Mouse (Mus musculus) thymus, adult 2 months (tissue): ENCODE data around the gene Accs. TPM values are rescaled to one million over a fixed set of nuclear protein-coding genes. Genes with fewer than 3 reads are reported as not detected.

ENCODE experiments used
- DNase-seq: peaks from one replicate; pipeline ENCODE4 v3.0.0; 2021
- H3K27ac ChIP-seq: fragments of 200-500 bp; 2 replicates; pipeline ENCODE4 v1.5.1; 2012; ENCODE audit warnings: low read length, control low read depth; ENCODE audit not compliant: control insufficient read depth, insufficient read depth
- H3K27me3 ChIP-seq: fragments of 200-500 bp; 2 replicates; pipeline ENCODE4 v1.6.1; 2012; ENCODE audit warnings: mild to moderate bottlenecking, low read length, moderate library complexity, mixed read lengths; ENCODE audit not compliant: control insufficient read depth, insufficient read depth
- H3K36me3 ChIP-seq: fragments of 200-500 bp; 2 replicates; pipeline ENCODE4 v1.6.1; 2012; ENCODE audit warnings: mild to moderate bottlenecking, low read length, moderate library complexity; ENCODE audit not compliant: control insufficient read depth, insufficient read depth
- H3K4me1 ChIP-seq: fragments of 200-500 bp; replicated peaks from 2 replicates; pipeline ENCODE4 v1.6.1; 2012; ENCODE audit warnings: low read length; ENCODE audit not compliant: control insufficient read depth, insufficient read depth
- H3K4me3 ChIP-seq: fragments of 200-500 bp; 2 replicates; pipeline ENCODE4 v1.5.1; 2012; ENCODE audit warnings: mild to moderate bottlenecking, low read length, control low read depth, moderate library complexity; ENCODE audit not compliant: control insufficient read depth, insufficient read depth
- CTCF ChIP-seq: fragments of 200-500 bp; IDR thresholded peaks from 2 replicates; pipeline ENCODE4 v1.5.1; 2012; ENCODE audit warnings: mild to moderate bottlenecking, control low read depth, low read length, moderate library complexity, borderline replicate concordance; ENCODE audit not compliant: control insufficient read depth, poor library complexity, insufficient read depth; ENCODE audit errors: extremely low read depth
- POLR2A ChIP-seq: fragments of 200-500 bp; IDR thresholded peaks from 2 replicates; pipeline ENCODE4 v1.6.1; 2012; ENCODE audit warnings: mild to moderate bottlenecking, low read length, control low read depth, moderate library complexity; ENCODE audit not compliant: control insufficient read depth, poor library complexity, insufficient read depth; ENCODE audit errors: extremely low read depth
- WGBS: fragments of 180-500 bp; shearing (Covaris S2); methylation state at CpG from one replicate; pipeline ENCODE4 v1.1.7; 2018; 5-methylcytosine and 5-hydroxymethylcytosine counted together
- polyA plus RNA-seq: library from polyadenylated mRNA; depleted of rRNA; stranded (reverse); fragments of >200 nt; gene quantifications from 2 replicates; pipeline ENCODE4 v1.2.3, GENCODE M21; 2012

Gene Accs
- polyA plus RNA-seq, 1 experiment, result 30.3 TPM

DNA sequence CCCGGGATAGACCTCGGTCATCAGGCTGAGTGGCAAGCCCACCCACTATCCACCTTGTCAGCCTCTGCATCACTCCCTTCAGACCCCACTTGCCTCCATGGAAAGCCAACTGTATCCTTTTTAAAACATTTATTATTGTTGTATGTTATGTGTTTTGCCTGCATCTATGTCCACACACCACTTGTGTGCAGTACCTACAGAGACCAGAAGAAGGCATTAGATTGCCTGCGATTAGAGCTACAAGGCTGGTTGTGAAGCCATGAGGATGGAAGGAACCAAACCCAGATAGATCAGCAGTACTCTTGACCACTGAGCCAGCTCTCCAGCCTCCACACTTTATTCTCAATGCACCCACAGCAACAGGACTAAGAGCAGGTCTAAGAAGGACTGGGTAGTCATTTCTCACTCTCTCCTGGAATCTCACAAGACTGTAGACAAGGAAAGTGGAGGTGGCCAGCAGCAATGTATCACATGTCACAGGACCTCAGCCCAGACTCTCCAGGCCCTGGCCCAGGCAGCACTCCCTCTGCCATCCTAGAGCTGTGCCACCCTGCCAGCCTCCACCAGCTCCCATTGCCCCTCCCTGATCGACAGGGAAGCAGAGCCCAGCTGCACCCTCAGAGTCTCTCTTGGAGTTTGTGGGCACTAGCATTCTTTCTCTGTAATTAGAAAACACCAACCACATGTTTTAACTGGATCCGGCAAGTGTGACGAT lies 43.1 kb downstream of the Accs start:
- 70% methylated on average over 6 of the region's 6 CpGs for WGBS
- Histone ChIP-seq H3K36me3 (no peaks in the 10 kb centered on the region; the same call in 1 of the 2 replicates), H3K4me3 (no peak overlapping the region), H3K27ac (no peak overlapping the region), H3K27me3 (no peaks in the 10 kb centered on the region), H3K4me1 (no peaks in the 10 kb centered on the region)
- TF ChIP-seq CTCF (no peak), POLR2A (no peak)
- DNase-seq, result no peak

DNA sequence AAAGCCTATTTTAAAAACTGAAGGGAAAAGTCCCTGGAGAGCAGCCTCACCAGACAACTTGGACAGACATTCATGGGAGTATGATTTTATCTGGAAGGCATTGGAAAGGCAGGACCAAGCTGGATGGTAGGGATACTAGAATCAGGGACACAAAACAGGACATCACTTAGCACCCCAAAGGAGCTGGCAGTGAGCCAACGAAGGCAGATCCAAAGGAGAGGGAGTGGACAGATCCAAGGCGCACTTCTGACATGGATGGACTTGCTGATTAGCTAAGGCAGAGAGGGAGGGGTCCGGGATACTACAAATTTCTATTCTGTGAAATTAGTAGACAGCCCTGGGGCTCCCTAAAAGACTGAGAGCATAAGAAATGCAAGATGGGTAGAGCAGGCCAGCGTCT lies 44.2 kb downstream of the Accs start:
- Histone ChIP-seq H3K27ac (no peak overlapping the region), H3K4me1 (no peaks in the 10 kb centered on the region), H3K4me3 (no peak overlapping the region), H3K36me3 (no peaks in the 10 kb centered on the region; the same call in 1 of the 2 replicates), H3K27me3 (no peaks in the 10 kb centered on the region)
- no peak for DNase-seq
- TF ChIP-seq CTCF, result no peak
- no peak for TF ChIP-seq POLR2A
- WGBS, result 94% methylated on average over 4 of the region's 4 CpGs

DNA sequence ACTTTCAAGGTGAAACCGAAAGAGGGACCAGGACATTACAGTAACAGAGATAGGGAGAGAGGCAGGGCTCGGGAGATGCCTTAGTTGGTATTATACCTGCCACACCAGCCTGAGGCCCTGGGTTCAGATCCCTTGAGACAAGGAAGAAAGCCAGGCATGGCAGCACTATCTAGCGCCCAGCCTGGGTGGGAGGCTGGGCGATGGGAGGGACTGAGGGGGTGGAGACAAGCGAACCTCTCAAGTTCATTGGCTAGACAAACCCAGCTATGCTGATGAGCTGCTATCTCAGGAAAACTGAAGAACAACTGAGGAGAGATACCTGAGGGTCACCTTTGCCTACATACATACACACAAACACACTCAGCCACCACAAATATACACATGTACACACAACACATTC lies 44.7 kb downstream of the Accs start:
- 97% methylated on average over 5 of the region's 5 CpGs for WGBS
- H3K36me3 ChIP-seq, result no peaks in the 10 kb centered on the region; the same call in 1 of the 2 replicates
- TF ChIP-seq POLR2A, result no peak
- TF ChIP-seq CTCF, result no peak
- no peak for DNase-seq
- no peak overlapping the region for H3K27ac ChIP-seq
- H3K27me3 ChIP-seq, result no peaks in the 10 kb centered on the region
- H3K4me3 ChIP-seq, result no peak overlapping the region
- H3K4me1 ChIP-seq, result no peaks in the 10 kb centered on the region

DNA sequence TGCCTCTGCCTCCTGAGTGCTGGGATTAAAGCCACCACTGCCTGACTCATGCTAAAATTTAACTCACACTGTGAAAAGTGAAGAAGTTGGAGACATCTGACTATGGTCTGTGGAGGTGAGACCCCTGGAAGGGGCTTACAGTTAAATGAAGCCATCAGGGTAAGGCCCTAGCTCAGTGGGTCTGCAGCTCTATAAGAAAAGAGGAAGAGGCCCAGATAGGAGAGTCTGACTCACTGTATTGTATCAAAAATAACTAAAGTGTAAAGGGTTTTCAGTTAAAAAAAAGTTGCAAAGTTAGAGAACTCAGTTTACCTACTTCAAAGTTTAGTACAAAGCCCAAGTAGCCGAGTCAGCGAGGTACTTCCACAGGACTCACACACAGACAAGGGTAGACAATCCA lies 46.8 kb downstream of the Accs start:
- Histone ChIP-seq H3K27me3 (no peaks in the 10 kb centered on the region), H3K4me1 (no peaks in the 10 kb centered on the region), H3K4me3 (no peak overlapping the region), H3K27ac (no peak overlapping the region), H3K36me3 (no peaks in the 10 kb centered on the region; the same call in 1 of the 2 replicates)
- TF ChIP-seq POLR2A, result no peak
- no peak for TF ChIP-seq CTCF
- 91% methylated on average over 2 of the region's 2 CpGs for WGBS
- DNase-seq, result no peak

DNA sequence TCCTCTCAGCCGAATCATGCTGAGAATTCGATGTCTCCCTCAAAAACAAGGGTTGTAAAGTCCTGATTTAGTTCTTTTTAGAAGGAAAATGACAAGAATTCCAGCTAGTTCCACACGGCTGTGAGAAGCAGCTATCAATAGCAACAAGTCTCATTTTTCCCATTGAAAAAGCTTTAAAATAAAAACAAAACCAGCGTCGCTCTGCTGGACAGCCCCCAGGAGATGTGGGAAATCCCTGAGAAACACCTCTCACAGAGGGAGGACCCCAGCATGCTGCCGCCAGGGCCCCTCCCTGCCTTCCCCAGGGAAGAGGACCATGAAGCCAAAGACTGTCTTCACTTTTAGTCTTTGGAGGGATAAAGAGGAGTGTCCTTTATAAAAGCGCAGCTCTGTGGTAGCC lies 48.6 kb downstream of the Accs start:
- H3K4me3 ChIP-seq, result no peak overlapping the region
- no peak for TF ChIP-seq CTCF
- no peak for TF ChIP-seq POLR2A
- H3K36me3 ChIP-seq, result no peaks in the 10 kb centered on the region; the same call in 1 of the 2 replicates
- no peaks in the 10 kb centered on the region for H3K4me1 ChIP-seq
- 95% methylated on average over 7 of the region's 7 CpGs for WGBS
- no peak for DNase-seq
- H3K27me3 ChIP-seq, result no peaks in the 10 kb centered on the region
- no peak overlapping the region for H3K27ac ChIP-seq

DNA sequence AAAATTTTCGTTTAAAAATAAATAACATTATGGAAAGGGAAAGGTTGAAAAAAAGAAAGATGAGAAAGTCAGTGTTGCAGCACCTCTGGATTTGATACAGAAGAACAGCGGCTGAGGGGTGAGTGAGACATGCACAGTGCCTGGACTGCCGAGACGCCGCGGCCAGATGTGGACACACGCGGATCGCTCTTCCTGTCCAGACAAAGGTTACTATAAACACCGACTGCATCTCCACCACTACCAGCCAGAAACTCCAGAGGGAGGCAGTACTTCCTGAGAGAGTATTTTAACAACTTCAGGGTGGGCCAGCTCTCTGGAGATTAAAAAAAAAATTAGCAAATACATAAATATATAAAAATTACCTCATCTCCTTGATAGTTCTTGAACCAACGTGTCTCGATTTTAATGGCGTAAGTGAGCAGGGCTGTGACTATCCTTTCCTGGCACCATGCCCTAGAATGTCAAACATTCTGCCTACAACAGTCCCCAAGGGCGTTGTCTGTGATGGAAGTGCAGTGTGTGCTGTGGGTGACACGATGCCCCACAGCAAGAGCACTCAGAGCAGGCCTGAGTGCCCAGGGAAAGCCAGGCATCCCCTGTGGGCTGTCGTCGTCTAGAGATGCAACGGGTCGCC lies 52.5 kb downstream of the Accs start:
- Histone ChIP-seq H3K27me3 (no peaks in the 10 kb centered on the region), H3K27ac (no peak overlapping the region), H3K36me3 (peaks cover 5% of the 10 kb centered on the region; the same call in 1 of the 2 replicates), H3K4me1 (no peaks in the 10 kb centered on the region), H3K4me3 (no peak overlapping the region)
- 96% methylated on average over 19 of the region's 19 CpGs for WGBS
- DNase-seq, result no peak
- TF ChIP-seq POLR2A (no peak), CTCF (no peak)

DNA sequence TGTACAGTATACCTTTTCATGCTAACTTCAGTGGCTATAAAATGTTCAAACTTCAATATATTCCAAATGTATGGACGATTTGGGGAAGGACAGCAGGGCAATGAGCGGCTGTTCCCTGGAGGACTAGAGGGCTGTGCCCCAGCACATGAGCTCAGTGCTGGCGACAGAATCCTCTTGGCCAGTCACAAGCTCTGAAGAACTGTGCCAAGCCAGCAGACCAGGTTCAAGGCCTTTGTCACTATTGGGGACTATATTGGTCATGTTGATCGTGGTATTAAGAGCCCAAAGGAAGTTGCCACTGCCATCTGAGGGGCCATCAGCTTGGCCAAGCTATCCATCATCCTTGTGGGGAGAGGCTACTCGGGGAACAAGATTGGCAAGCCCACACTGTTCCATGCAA lies 55.4 kb downstream of the Accs start:
- H3K36me3 ChIP-seq, result 0 out of 2 replicates have a peak, but pooled peaks cover 5% of the 10 kb centered on the region
- no peaks in the 10 kb centered on the region for H3K27me3 ChIP-seq
- H3K4me1 ChIP-seq, result no peaks in the 10 kb centered on the region
- DNase-seq, result no peak
- H3K4me3 ChIP-seq, result no peak overlapping the region
- 92% methylated on average over 5 of the region's 5 CpGs for WGBS
- no peak overlapping the region for H3K27ac ChIP-seq
- TF ChIP-seq POLR2A, result no peak
